Mouse (Mus musculus) adrenal gland, postnatal 36 days (tissue): ENCODE measurements around the gene 4930455H04Rik. TPM values are rescaled to one million over a fixed set of nuclear protein-coding genes. Genes with fewer than 3 reads are reported as not detected.

ENCODE experiments used
- DNase-seq, 2 experiments: peaks; one replicate each; pipeline ENCODE4 v3.0.0; 2021; ENCODE audit warnings: mixed read lengths in 1 of 2
- total RNA-seq, 2 experiments: library from RNA; stranded (reverse); gene quantifications; 2 replicates each; pipeline ENCODE4 v1.2.3; 2021

The 4930455H04Rik gene
- total RNA-seq, 2 experiments from 2014 or later, result 0.20 TPM; not detected in 1

DNA sequence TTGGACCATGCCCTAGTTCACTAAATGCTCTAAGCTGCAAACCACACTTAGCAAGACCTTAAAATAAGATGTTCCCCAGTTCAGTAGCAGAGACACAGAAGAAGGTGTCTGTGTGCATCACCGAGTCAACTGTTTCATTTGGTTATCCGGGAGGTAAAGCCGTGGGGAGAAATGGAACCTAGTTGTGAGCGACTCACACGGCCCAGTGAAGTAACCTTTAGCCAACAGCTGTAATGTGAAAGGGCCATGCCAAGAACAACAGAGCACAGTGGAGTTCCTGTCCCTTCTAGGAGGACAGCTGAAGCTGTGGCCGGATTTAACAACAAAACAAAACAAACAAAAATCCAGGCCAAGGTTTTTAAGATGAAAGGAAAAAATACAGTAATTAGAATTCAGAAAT lies 1.3 kb upstream of the 4930455H04Rik start:
- DNase-seq, result peak; percentile 63 to 64

DNA sequence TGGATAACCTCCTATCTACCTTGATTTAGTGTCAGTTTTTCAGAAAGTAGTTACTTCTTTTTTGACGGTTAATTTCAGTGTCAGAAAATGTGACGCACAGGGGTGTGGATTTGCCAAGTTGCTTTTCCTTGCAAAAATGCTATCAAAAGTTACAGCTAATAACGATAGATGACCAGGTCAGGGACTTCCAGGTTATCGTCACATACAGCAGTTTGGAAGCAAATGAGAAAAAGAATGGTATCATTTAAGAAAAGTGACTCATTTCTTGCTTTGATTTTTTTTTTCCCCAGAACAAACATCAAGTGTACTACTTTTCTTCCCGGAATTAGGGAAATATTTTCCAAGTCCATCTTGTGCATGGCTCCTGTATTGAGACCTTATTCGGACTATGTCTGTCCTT lies 631 bp upstream of the 4930455H04Rik start:
- DNase-seq, result no peak

DNA sequence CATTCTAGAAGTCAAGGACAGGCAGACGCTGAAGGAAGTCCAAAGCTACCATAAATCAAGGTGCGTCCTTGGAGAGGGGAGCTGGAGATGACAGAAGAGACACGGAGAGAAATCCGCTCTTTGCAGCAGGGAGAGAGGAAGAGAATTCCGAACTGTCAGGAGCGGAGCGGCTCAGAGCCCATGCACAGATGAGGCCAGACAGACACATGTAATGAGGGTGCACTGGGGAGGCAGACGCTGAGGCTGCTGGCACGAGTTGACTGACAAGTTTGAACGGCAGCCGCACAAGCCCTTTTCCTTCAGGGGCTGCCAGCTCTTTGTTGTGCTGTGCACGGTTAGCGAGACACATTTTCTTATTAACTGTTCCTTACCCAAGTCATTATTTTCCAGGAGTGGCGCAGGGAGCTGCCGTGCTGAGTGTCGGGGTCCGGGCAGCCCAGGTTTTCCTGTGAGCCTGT lies 502 bp downstream of the 4930455H04Rik start, which contains the start of gene Palmd:
TSS of gene Palmd (minus strand) at position 448 of the 458 bp plus-strand sequence.
- DNase-seq, result peak; percentile 70 to 78

DNA sequence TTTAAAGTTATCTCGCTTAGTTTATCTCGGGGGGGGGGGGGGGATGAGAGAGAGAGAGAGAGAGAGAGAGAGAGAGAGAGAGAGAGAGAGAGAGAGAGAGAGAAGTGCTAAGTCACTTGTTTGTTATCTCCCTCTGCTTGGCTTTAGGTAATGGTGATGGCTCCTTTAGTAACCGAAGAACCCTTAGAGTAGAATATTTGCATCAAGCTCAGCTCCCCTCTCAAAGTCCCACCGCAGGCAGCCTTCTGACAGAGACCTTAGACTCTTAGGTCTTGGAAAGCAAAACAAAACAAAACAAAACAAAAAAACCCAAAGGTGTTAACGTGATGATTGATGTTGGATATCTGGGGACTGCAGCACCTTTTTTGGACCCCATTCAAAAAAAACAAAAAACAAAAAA lies 936 bp downstream of the 4930455H04Rik start:
- DNase-seq, result no peak

DNA sequence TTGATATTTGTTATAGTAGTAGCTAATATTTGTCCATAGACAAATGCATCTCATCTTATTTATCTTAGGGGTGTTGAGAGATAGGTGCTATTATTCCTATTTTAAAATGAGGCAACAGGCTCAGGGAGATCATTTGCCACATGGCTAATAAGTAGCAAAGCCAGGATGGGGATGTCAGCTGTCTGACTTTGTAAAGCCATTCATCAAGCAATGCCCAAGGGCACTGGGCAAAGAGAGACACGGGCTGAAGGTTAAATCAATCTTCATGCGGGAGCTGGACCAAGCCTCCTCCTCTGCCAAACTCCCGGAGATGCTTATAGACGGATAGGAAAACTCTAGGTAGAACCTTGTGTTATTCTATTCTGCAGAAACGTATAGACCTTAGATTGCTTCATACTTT lies 1.7 kb downstream of the 4930455H04Rik start:
- peak; percentile 49 to 50 for DNase-seq

DNA sequence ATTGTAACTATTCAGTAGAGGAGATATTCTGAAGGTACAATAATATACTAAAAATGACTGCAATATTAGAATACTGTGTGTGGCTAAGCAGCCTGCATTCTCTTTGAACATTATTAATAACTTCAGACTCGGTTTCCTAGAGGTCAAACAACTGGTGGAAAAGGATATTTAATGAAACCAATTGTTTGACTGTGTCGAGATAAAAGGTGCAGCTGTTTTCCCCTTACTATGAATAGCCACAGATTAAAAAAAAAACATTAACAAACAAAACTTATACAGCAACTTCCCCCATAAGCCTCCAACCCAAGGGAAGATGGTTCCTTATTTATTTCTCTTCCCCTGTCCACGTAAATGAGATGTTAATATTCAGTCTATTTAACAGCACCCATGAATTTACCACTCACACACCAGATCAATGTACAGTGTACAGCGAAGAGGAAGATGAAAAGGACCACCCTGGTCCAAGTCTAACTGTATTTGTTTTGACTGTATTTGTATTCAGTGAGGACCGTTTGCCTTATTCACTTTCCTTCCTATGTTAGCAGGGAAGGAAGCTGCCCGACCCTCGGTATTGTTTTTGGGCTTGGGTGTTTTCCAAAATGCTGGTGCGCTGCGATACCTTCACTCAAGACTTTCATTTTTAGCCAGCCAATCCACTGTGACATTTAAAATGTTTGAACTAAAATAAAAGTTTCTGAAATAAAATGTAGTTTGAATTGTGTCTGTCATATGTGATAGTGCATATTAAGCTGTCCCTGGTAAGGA lies 13.9 kb downstream of the 4930455H04Rik start:
- DNase-seq, result no peak

DNA sequence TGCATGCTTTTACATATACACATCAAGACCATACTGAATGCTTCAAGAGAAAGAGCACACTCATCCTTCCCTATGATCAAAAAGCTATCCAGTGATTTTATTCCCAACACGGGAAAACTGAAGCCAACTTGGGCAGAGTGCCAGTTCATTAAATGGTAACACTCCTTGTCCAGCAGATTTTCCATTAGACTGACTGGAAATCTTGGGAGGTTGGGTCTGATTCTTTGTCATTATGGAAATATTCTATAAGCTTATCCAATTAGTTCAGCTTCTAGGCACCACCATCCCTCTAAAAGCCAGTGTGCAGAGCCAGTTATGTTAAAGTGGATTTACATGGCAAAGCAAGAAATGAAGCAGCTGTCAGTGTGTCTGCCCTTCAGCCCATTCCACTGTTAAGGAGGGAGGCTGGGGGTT lies 17.0 kb downstream of the 4930455H04Rik start:
- DNase-seq, result no peak

DNA sequence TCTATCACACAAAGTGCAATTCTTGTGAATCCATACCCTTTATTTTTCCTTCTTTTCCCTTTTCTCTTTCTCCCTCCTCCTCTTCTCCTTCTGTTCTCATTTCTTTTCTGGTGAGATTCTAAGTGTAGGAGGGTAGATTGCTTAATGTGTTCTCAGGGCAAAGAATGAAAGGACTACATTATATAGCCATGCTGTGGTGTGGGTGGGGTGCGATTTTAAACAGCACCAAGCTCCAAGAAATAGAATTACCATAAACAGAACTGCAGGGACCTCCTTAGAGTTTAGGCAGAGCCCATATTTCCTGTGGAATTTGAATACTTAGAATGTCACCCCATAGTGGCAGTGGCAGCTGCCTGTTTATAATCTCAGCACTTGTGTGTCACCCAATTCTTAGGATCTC lies 17.7 kb downstream of the 4930455H04Rik start:
- no peak for DNase-seq

DNA sequence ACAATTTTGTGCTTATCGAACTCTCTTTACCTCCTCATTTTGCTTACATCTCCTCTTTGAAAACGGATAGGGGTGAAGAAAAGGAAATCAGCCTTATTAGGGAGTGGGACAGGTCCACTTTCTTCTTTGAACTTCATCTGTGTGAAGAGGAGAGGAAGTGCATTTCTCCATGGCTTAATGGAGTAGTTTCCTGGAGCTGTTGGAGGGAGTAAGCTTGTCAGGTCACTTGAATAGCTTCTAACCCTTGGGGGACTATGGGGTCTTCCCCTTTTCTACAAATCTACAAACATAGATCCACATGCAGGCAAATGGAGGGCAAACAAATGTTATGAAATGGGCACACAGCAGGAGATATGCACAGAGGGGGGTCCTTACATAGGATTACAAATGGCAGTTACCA lies 18.4 kb downstream of the 4930455H04Rik start:
- DNase-seq, result no peak

DNA sequence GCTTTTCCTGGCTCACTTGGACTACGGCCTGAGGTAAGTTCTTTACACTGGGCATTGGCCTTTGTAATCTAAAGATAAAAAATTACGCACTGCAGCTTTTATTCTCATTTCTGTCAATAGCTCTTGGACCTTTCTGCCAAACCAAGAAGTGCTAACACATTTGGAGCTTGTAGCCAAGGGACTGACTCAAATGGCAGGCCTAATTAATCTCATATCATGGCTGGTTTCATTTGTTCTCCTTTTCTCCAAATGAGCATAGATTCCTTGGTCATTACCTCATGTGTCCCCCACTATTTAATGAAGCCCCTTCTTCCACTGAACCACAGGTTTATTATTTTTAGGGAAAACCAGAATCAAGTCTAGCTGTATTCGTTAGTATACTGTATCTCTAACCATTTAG lies 20.2 kb downstream of the 4930455H04Rik start:
- DNase-seq, result no peak

DNA sequence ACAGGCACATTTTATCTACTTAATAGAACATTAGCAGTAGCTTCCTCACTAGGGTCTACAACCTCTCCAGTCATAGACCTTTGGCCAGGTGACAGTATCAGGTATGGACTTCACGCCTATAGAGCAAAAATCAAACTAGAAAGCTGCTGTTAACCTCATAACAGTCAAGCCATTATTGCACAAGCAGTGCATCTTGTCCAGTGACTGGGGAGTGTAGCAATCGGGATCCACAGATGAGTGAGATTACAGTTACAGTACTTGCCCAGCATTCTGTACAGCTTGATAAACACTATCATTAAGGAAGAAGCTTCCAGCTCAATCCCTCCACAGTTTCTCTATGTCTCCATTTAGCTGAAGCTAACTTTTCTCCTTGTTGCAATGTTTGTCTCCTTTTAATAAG lies 23.1 kb downstream of the 4930455H04Rik start:
- DNase-seq, result no peak

DNA sequence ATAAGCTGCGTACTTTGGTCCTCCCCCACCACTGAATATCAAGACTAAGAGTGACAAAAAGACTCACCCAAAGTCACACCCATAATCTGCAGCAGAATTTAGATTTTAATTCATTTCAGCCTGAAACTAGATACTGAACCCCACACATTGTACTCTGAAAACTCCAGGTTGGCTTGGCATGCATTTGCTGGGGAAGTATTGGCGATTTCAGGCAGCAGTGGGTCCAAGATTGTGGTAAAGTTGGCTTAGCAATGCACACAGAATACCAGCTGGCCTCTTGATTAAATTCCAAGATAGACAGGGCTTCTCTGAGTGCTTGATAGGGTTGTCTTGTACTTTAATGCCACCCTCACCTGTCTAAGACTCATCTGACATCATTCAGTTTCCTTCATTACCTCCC lies 24.9 kb downstream of the 4930455H04Rik start:
- DNase-seq, result no peak

DNA sequence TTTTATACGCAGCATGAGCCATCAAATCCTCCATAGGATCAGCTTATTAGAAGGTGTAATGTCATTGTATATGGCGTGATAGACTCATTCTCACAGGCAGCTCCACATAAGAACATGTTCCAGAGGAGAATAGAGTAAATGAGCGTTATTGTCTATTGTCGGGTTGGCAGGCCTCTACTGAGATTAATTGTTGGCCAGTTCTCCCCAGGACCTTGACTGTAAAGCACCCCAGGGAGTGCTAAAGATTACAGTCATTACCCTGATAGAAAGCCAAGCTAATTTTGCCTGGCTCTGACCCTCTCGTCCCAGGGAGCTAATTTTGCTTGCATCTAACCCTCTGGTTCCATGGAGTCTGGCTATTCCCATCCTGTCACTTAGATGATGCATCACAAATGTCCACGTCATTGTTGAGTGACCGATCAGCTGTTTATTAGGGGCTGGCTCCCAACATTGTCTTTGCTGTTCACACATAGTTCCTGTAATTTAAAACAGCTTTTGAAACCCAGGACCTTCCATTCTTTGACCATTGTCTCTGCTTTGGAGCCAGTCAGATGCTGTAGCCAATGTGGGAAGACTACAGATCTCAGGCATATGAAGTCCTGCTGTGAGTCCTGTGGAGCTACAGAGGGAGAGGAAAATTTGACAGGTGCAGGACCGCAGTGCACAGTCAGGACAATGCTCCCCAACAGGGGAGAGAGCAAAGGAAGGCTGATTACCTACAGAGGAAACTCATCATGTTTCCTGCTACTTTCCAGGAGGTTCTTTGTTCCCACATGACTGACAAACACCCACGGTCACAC lies 33.8 kb downstream of the 4930455H04Rik start:
- DNase-seq, result no peak

DNA sequence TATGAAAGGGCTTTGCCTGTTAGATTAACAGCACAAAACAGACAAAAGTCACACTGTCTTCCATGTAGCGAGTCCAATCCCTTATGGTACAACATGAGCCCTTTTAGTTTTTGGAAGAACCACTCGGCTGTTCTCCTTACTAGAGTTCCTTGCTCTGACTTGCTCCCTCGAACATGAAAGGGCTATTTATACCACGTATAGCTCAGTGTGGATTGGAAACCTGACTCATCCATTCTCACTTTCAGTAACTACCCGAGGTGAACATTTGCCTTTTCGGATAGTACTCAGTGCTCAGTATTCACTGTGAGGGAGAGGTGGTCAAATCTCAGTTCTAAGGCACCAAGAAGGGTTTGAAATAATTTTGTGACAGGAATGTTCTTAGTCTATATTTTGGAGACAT lies 35.3 kb downstream of the 4930455H04Rik start:
- DNase-seq, result no peak

DNA sequence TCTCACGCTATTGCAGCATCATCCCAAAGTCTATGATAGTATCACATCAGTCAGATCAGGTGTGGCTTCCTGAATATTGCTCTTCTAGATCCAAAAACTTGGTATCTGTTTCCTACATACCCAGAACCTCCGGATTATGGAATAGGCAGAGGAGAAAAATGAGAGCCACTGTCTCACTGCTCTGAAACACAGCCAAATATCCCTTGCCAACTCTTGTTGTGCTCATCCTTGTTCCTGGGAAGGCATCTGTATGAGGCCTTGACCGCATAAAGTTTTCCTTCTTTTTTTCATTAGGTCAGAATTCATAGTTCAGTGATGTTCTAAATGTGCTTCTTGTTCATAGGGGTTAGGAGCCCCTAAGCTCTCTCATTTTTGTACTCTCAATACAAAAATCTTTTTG lies 38.6 kb downstream of the 4930455H04Rik start:
- DNase-seq, result peak; percentile 27 to 34

DNA sequence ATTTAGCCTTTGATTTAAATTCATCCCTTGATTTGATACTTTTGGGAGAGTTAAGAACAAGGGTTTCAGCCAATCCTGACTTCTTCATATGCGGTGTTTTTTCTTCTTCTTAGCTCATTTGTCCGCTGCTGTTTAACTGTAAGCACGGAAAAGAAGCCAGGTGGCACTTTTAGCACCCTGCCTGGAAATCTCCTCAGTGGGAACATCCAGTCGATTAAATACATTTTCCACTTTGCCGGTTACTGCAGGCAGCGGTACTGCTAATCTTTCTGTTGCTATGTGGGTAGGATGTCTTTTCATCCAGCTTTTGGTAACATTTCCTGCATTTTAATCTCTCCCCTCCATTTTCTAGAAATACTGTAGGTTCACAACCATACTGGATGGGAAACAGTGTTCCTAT lies 39.3 kb downstream of the 4930455H04Rik start:
- no peak for DNase-seq

DNA sequence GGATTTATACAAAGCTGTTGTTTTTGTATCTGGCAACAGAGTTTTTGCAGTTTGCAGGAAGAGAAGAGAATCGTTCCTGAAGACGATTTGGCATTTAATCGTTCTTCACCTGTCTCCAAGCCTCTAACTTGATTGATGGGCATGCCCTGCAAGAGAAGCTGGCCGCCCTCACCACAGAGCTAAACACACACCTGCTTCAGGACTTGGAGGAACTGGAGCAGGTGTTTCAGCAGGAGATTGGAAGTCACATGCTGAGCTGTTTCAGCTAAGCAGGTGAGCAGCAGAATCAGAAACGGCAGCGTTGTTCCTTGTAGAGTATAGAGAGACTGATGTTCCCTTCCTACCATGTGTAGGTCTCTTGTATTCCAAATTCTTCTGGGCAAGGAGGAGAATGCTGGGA lies 42.1 kb downstream of the 4930455H04Rik start:
- DNase-seq, result no peak

DNA sequence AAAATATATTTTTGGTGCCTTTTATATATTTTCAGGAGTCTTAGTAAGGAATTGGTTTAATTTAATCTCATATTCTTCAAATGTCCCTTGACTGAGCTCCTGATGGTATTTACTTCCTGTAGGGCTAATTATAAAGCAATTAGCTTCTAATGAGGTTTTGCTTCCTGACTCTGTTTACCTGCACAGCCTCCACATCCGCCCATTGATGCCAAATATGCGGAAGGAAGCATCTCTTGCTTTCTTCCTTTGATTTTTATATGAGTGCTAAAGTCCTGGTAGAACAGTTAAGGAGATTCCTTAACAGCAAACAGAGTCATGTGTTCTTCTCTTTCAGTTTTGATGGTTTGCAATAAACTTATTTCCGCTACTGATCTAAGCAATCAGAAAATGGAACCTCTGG lies 52.3 kb downstream of the 4930455H04Rik start:
- DNase-seq, result no peak

DNA sequence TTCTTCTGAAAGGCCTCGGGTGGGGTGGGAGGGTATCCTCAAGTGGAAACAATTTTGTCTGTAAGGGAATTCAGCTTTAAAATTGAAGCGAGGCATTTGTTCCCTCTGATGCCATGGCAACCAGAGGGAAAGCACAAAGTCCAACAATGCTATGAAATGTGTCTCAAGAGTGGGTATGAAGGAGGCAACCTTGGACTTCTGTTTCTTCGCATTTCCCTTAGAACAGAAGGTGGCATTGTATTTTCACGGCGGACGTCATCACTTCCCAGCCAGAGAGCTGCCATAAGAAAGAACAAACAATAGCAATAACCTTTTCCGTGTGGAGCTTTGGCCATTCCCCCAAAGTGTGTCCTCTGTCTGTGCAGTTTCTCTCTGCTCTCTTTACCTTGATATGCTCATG lies 53.8 kb downstream of the 4930455H04Rik start:
- no peak for DNase-seq

DNA sequence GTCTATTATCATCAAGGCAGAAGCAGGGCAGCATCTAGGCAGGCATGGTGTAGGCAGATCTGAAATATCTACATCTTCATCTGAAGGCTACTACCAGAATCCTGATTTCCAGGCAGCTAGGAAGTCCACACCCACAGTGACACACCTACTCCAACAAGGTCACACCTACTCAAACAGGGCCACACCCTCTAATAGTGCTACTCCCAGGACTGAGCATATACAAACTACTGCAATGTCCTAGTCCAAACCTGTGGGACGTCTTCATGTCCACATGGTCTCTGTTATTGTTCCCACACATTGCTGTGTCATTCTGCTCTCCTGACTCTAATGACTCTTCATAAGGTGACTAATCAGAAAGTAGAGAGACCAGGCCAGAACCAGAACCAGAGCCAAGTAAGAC lies 56.0 kb downstream of the 4930455H04Rik start:
- DNase-seq, result no peak

DNA sequence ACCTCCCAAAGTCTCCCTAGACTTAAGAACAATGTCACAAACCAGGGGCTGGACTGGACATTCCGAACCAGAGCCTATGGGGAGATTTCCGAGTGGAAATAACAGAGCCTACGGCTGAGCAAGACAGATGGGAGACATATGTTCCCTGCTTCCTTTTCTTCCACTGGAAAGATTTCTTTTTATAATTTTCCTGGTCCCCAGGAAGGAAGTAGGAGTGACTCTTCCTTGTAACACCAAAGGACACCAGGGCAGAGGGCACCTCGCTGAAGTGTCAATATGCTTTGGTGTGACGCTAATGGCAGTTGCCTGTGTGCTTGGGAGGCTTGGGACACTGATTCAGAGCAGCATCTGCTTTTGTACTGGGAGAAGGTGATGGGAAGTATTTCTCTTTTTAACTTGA lies 56.5 kb downstream of the 4930455H04Rik start:
- no peak for DNase-seq

DNA sequence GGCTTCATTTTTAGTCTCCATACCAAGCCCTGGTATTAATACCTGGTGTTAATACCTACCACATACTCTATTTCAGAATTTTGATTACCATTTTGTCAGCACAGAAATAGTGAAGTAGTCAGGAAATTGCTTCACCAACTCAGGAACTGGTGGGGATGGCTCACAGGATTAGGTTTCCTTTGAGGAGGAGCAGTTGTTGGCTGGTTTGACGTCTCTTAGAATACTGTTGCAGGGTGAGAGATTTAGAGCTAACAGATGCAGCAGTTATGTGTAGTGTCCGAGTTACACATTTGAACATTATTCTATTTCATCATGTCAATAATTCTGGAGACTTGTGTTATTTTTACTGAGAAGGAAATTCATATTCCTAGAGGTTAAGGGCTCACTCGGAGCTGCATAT lies 57.4 kb downstream of the 4930455H04Rik start:
- DNase-seq, result no peak
